Mouse (Mus musculus) MEL (cell line): ENCODE measurements around the gene Fam133b. TPM values are rescaled to one million over a fixed set of nuclear protein-coding genes. Genes with fewer than 3 reads are reported as not detected.
"Not testable (repeated sequence)": the region's sequence is repeated elsewhere in the genome, so short reads cannot be mapped to it uniquely, and the experiment has no call there.

Experiments used
- DNase-seq: peaks from one replicate; pipeline ENCODE4 v3.0.0; 2011; ENCODE audit warnings: low read depth, low spot score
- H3K27ac ChIP-seq: 2 replicates; pipeline ENCODE4 v1.5.1; 2012; ENCODE audit warnings: low read depth, mild to moderate bottlenecking, control low read depth, low read length, moderate library complexity; ENCODE audit not compliant: control insufficient read depth
- H3K27me3 ChIP-seq, 2 experiments: fragments of 150-350 bp in 1 of 2; sonication (generic) in 1 of 2; 2 replicates each; pipeline ENCODE4 v1.6.1; 2012; ENCODE audit warnings: low read length in 2 of 2, mild to moderate bottlenecking in 2 of 2, improper control_type of control experiment in 1 of 2, moderate library complexity in 1 of 2; ENCODE audit not compliant: insufficient read depth in 2 of 2, control insufficient read depth in 1 of 2
- H3K36me3 ChIP-seq, 2 experiments: 2 replicates each; pipeline ENCODE4 v1.6.1; 2012 to 2014; ENCODE audit warnings: low read length in 2 of 2, improper control_type of control experiment in 1 of 2, inconsistent platforms in 1 of 2, mild to moderate bottlenecking in 1 of 2; ENCODE audit not compliant: insufficient read depth in 2 of 2, control insufficient read depth in 1 of 2
- H3K4me1 ChIP-seq, 2 experiments: fragments of 150-350 bp in 1 of 2; sonication (generic) in 1 of 2; 2 replicates each; pipeline ENCODE4 v1.6.1; 2012; ENCODE audit warnings: low read length in 2 of 2, improper control_type of control experiment in 1 of 2, mild to moderate bottlenecking in 1 of 2; ENCODE audit not compliant: insufficient read depth in 2 of 2, control insufficient read depth in 1 of 2
- H3K4me3 ChIP-seq, 2 experiments: fragments of 150-350 bp in 1 of 2; sonication (generic) in 1 of 2; 2 replicates each; pipeline ENCODE4 v1.5.1; 2012; ENCODE audit warnings: low read depth in 2 of 2, low read length in 2 of 2, mild to moderate bottlenecking in 2 of 2, moderate library complexity in 2 of 2, control low read depth in 1 of 2, improper control_type of control experiment in 1 of 2; ENCODE audit not compliant: control insufficient read depth in 1 of 2, insufficient read depth in 1 of 2
- H3K79me2 ChIP-seq: 2 replicates; pipeline ENCODE4 v1.6.1; 2012; ENCODE audit warnings: mild to moderate bottlenecking, low read length, moderate library complexity; ENCODE audit not compliant: control insufficient read depth, poor library complexity, insufficient read depth
- H3K9ac ChIP-seq: 2 replicates; pipeline ENCODE4 v1.6.1; 2012; ENCODE audit warnings: low read depth, mild to moderate bottlenecking, control low read depth, low read length, moderate library complexity; ENCODE audit not compliant: control insufficient read depth, poor library complexity, severe bottlenecking
- H3K9me3 ChIP-seq: fragments of 150-350 bp; sonication (generic); replicated peaks from 2 replicates; pipeline ENCODE4 v1.6.1; 2012; ENCODE audit warnings: mild to moderate bottlenecking, low read length, improper control_type of control experiment, moderate library complexity; ENCODE audit not compliant: insufficient read depth
- CTCF ChIP-seq, 3 experiments: IDR thresholded peaks in 2 of 3; conservative IDR thresholded peaks in 1 of 3; 2 replicates each; pipeline ENCODE4 v1.5.1; 2011 to 2012; ENCODE audit warnings: low read length in 3 of 3, low read depth in 2 of 3, mild to moderate bottlenecking in 2 of 3, improper control_type of control experiment in 1 of 3, inconsistent platforms in 1 of 3, mixed read lengths in 1 of 3, moderate library complexity in 1 of 3; ENCODE audit not compliant: control insufficient read depth in 1 of 3, insufficient read depth in 1 of 3, poor library complexity in 1 of 3, severe bottlenecking in 1 of 3
- JUND ChIP-seq: IDR thresholded peaks from 2 replicates; pipeline ENCODE4 v1.6.1; 2011; ENCODE audit warnings: low read depth, mild to moderate bottlenecking, improper control_type of control experiment, low read length
- MYC ChIP-seq: IDR thresholded peaks from 2 replicates; pipeline ENCODE4 v1.6.1; 2011; ENCODE audit warnings: low read depth, mild to moderate bottlenecking, low read length, improper control_type of control experiment, moderate library complexity
- NRF1 ChIP-seq: IDR thresholded peaks from 2 replicates; pipeline ENCODE4 v1.6.1; 2014; ENCODE audit warnings: low read depth, mild to moderate bottlenecking, inconsistent platforms, low read length, improper control_type of control experiment, moderate library complexity; ENCODE audit not compliant: poor library complexity, insufficient read depth, severe bottlenecking
- POLR2AphosphoS5 ChIP-seq: IDR thresholded peaks from 2 replicates; pipeline ENCODE4 v1.6.1; 2012; ENCODE audit warnings: low read depth, borderline replicate concordance, mild to moderate bottlenecking, inconsistent platforms, low read length, moderate library complexity, mixed read lengths
- UBTF ChIP-seq: IDR thresholded peaks from 2 replicates; pipeline ENCODE4 v1.6.1; 2012; ENCODE audit warnings: low read depth, mild to moderate bottlenecking, inconsistent platforms, low read length, improper control_type of control experiment, moderate library complexity, borderline replicate concordance; ENCODE audit not compliant: insufficient read depth
- USF1 ChIP-seq: IDR thresholded peaks from 2 replicates; pipeline ENCODE4 v1.6.1; 2014; ENCODE audit warnings: low read depth, mild to moderate bottlenecking, inconsistent platforms, low read length, improper control_type of control experiment, moderate library complexity
- USF2 ChIP-seq, 2 experiments: IDR thresholded peaks; 2 replicates each; pipeline ENCODE4 v1.6.1; 2011 to 2012; ENCODE audit warnings: improper control_type of control experiment in 2 of 2, low read length in 2 of 2, borderline replicate concordance in 1 of 2, inconsistent platforms in 1 of 2, low read depth in 1 of 2, mild to moderate bottlenecking in 1 of 2; ENCODE audit not compliant: insufficient read depth in 1 of 2
- ZKSCAN1 ChIP-seq: IDR thresholded peaks from 2 replicates; pipeline ENCODE4 v1.6.1; 2012; ENCODE audit warnings: low read depth, mild to moderate bottlenecking, inconsistent platforms, low read length, improper control_type of control experiment, moderate library complexity
- polyA plus RNA-seq, 2 experiments: library from polyadenylated mRNA; stranded (reverse) in 1 of 2; unstranded in 1 of 2; fragments of >175 nt in 1 of 2; fragments of >200 nt in 1 of 2; gene quantifications; 2 replicates each; pipeline versions ENCODE4 v1.2.1 to v1.2.4; 2012; ENCODE audit warnings: low replicate concordance in 2 of 2, low read depth in 1 of 2; ENCODE audit not compliant: insufficient read length in 2 of 2, insufficient read depth in 1 of 2, missing spikeins in 1 of 2
- total RNA-seq: library from RNA; depleted of rRNA; stranded (reverse); fragments of 300-350 nt; gene quantifications from 2 replicates; pipeline ENCODE4 v1.2.3, GENCODE M21; 2012; rRNA removed

Fam133b gene
- total and polyA plus RNA-seq, 3 experiments = 39.4 to 56.0 TPM; not detected in 1

- H3K79me2 ChIP-seq = no peaks in the 10 kb centered on the region
- no peaks in the 10 kb centered on the region for H3K9me3 ChIP-seq
- H3K4me3 ChIP-seq = no peak overlapping the region
- H3K27ac ChIP-seq = no peak overlapping the region
- no peak for DNase-seq
- peaks cover 0 to 1% of the 10 kb centered on the region in 2 experiments; a peak in 1 of 4 replicates for H3K36me3 ChIP-seq
- no peaks in the 10 kb centered on the region for H3K27me3 ChIP-seq
- TF ChIP-seq ZKSCAN1 (no peak), CTCF (IDR thresholded peaks at IDR 0.05 in 2 of 3, conservative IDR thresholded peaks at IDR 0.05 in 1 of 3; ENCODE audit: control insufficient read depth in 1 of 3, insufficient read depth in 1 of 3, low read depth in 2 of 3, low read length in 3 of 3, poor library complexity in 1 of 3, severe bottlenecking in 1 of 3) (no peak), USF2 (IDR thresholded peaks at IDR 0.05; ENCODE audit: borderline replicate concordance in 1 of 2, insufficient read depth in 1 of 2, low read depth in 1 of 2, low read length in 2 of 2) (no peak), USF1 (no peak), UBTF (no peak), POLR2AphosphoS5 (no peak), NRF1 (no peak), JUND (no peak)
- TF ChIP-seq, all 39 proteins: peak for 0
- H3K4me1 ChIP-seq = no peaks in the 10 kb centered on the region
- H3K9ac ChIP-seq = no peak overlapping the region
Measured at GRCm38 (mm10) chr5:3609241-3609640, 65.6 kb downstream of the Fam133b start.

GRCm38 (mm10) chr5:3611835-3612234 lies 68.2 kb downstream of the Fam133b start:
- H3K36me3 ChIP-seq, H3K9ac ChIP-seq, H3K4me3 ChIP-seq, H3K9me3 ChIP-seq, H3K4me1 ChIP-seq, H3K79me2 ChIP-seq, DNase-seq, H3K27me3 ChIP-seq, H3K27ac ChIP-seq: not testable (repeated sequence)
- TF ChIP-seq MYC (0 out of 2 replicates have a peak, but pooled peaks have one; percentile 25), CTCF (IDR thresholded peaks at IDR 0.05 in 2 of 3, conservative IDR thresholded peaks at IDR 0.05 in 1 of 3; ENCODE audit: control insufficient read depth in 1 of 3, insufficient read depth in 1 of 3, low read depth in 2 of 3, low read length in 3 of 3, poor library complexity in 1 of 3, severe bottlenecking in 1 of 3) (peak in 1 of 3 experiments; percentile 19; a peak in 2 of 6 replicates)

Other genes with a start within 250 kb of the Fam133b start
- 195 and 197 TPM in 2 replicates for gene Cdk6, start 202.3 kb upstream of the Fam133b start, total RNA-seq
- gene Cdk6, start 202.3 kb upstream of the Fam133b start, polyA plus RNA-seq = 100 to 1,000 TPM in 1 of 2 experiments, 10 to 100 TPM in 1; 79.0 to 318 TPM
- 1.6 and 1.9 TPM in 2 replicates for gene 1700109H08Rik, start 27.7 kb downstream of the Fam133b start, total RNA-seq
- gene 1700109H08Rik, start 27.7 kb downstream of the Fam133b start, polyA plus RNA-seq = 1 to 10 TPM in 1 of 2 experiments, not detected in 1; 4.2 TPM
- gene Pex1, start 52.2 kb downstream of the Fam133b start, total RNA-seq = 5.2 and 6.3 TPM in 2 replicates
- gene Pex1, start 52.2 kb downstream of the Fam133b start, polyA plus RNA-seq = 10 to 100 TPM in 1 of 2 experiments, not detected in 1; 19.4 TPM
- 12.0 and 12.7 TPM in 2 replicates for gene Rbm48, start 52.8 kb downstream of the Fam133b start, total RNA-seq
- gene Rbm48, start 52.8 kb downstream of the Fam133b start, polyA plus RNA-seq = 10 to 100 TPM in 1 of 2 experiments, not detected in 1; 12.9 TPM
- 0.16 TPM in 1 of 2 replicates, not detected in the other for gene Tmbim7, start 107.3 kb downstream of the Fam133b start, total RNA-seq
- under 1 TPM in 1 of 2 experiments, not detected in 1; 0.06 TPM for gene Tmbim7, start 107.3 kb downstream of the Fam133b start, polyA plus RNA-seq
- 103 and 119 TPM in 2 replicates for gene Gatad1, start 113.4 kb downstream of the Fam133b start, total RNA-seq
- gene Gatad1, start 113.4 kb downstream of the Fam133b start, polyA plus RNA-seq = 100 to 1,000 TPM; 186 to 564 TPM